Mouse (Mus musculus) frontal cortex, postnatal 25 days (tissue): ENCODE data around the gene Sost.
"Not testable (repeated sequence)": the region's sequence is repeated elsewhere in the genome, so short reads cannot be mapped to it uniquely, and the experiment has no call there.

Experiments used
- DNase-seq, 2 experiments: peaks; one replicate each; pipeline ENCODE4 v3.0.0; 2022; ENCODE audit warnings: low spot score in 2 of 2

The Sost gene

GRCm38 (mm10) chr11:101966965-101967614, at the start of gene Sost:
Gene Sost, minus strand, starts transcription at chr11:101967015.
- no peak for DNase-seq

- DNase-seq, result no peak
Measured at GRCm38 (mm10) chr11:102016136-102016535, 49.3 kb upstream of the Sost start.

GRCm38 (mm10) chr11:102015472-102015871, 48.7 kb upstream of the Sost start:
- DNase-seq, result no peak

GRCm38 (mm10) chr11:102013201-102013600, 46.4 kb upstream of the Sost start:
- no peak for DNase-seq

- no peak for DNase-seq
Measured at GRCm38 (mm10) chr11:102011510-102011909, 44.7 kb upstream of the Sost start.

GRCm38 (mm10) chr11:102010140-102010539, 43.3 kb upstream of the Sost start:
- DNase-seq, result no peak

- DNase-seq, result no peak
Measured at GRCm38 (mm10) chr11:102008954-102009637, 42.3 kb upstream of the Sost start.

GRCm38 (mm10) chr11:102008372-102008771, 41.6 kb upstream of the Sost start:
- no peak for DNase-seq

GRCm38 (mm10) chr11:102006688-102007087, 39.9 kb upstream of the Sost start:
- DNase-seq, result no peak

- no peak for DNase-seq
Measured at GRCm38 (mm10) chr11:102006271-102006670, 39.5 kb upstream of the Sost start.

- DNase-seq, result no peak
Measured at GRCm38 (mm10) chr11:102004251-102004650, 37.4 kb upstream of the Sost start.

- no peak for DNase-seq
Measured at GRCm38 (mm10) chr11:101999466-101999865, 32.7 kb upstream of the Sost start.

GRCm38 (mm10) chr11:101998258-101998657, 31.4 kb upstream of the Sost start:
- no peak for DNase-seq

GRCm38 (mm10) chr11:101995938-101996337, 29.1 kb upstream of the Sost start:
- no peak for DNase-seq

GRCm38 (mm10) chr11:101994100-101994499, 27.3 kb upstream of the Sost start:
- no peak for DNase-seq

- DNase-seq, result no peak
Measured at GRCm38 (mm10) chr11:101992411-101992810, 25.6 kb upstream of the Sost start.

- no peak for DNase-seq
Measured at GRCm38 (mm10) chr11:101991813-101992212, 25.0 kb upstream of the Sost start.

GRCm38 (mm10) chr11:101990244-101990643, 23.4 kb upstream of the Sost start:
- no peak for DNase-seq

GRCm38 (mm10) chr11:101986913-101987312, 20.1 kb upstream of the Sost start, which contains the start of gene Dusp3:
Gene Dusp3, minus strand, starts transcription at chr11:101987013.
- no peak for DNase-seq

GRCm38 (mm10) chr11:101985990-101986389, 19.2 kb upstream of the Sost start:
- peak; percentile 86 to 87 for DNase-seq

GRCm38 (mm10) chr11:101985450-101985849, 18.6 kb upstream of the Sost start:
- not testable (repeated sequence) for DNase-seq

- peak; percentile 85 to 93 for DNase-seq
Measured at GRCm38 (mm10) chr11:101984054-101985025, 17.5 kb upstream of the Sost start, which contains the start of gene Cfap97d1. Gene Cfap97d1, plus strand, starts transcription at chr11:101984279.
